Mouse (Mus musculus) MEL (cell line): ENCODE data around the gene Rab3a. TPM values are rescaled to one million over a fixed set of nuclear protein-coding genes. Genes with fewer than 3 reads are reported as not detected.

Source experiments
- DNase-seq: peaks from one replicate; pipeline ENCODE4 v3.0.0; 2011; ENCODE audit warnings: low read depth, low spot score
- H3K27ac ChIP-seq: 2 replicates; pipeline ENCODE4 v1.5.1; 2012; ENCODE audit warnings: low read depth, mild to moderate bottlenecking, control low read depth, low read length, moderate library complexity; ENCODE audit not compliant: control insufficient read depth
- H3K27me3 ChIP-seq, 2 experiments: fragments of 150-350 bp in 1 of 2; sonication (generic) in 1 of 2; 2 replicates each; pipeline ENCODE4 v1.6.1; 2012; ENCODE audit warnings: low read length in 2 of 2, mild to moderate bottlenecking in 2 of 2, improper control_type of control experiment in 1 of 2, moderate library complexity in 1 of 2; ENCODE audit not compliant: insufficient read depth in 2 of 2, control insufficient read depth in 1 of 2
- H3K36me3 ChIP-seq, 2 experiments: 2 replicates each; pipeline ENCODE4 v1.6.1; 2012 to 2014; ENCODE audit warnings: low read length in 2 of 2, improper control_type of control experiment in 1 of 2, inconsistent platforms in 1 of 2, mild to moderate bottlenecking in 1 of 2; ENCODE audit not compliant: insufficient read depth in 2 of 2, control insufficient read depth in 1 of 2
- H3K4me1 ChIP-seq, 2 experiments: fragments of 150-350 bp in 1 of 2; sonication (generic) in 1 of 2; 2 replicates each; pipeline ENCODE4 v1.6.1; 2012; ENCODE audit warnings: low read length in 2 of 2, improper control_type of control experiment in 1 of 2, mild to moderate bottlenecking in 1 of 2; ENCODE audit not compliant: insufficient read depth in 2 of 2, control insufficient read depth in 1 of 2
- H3K4me3 ChIP-seq, 2 experiments: fragments of 150-350 bp in 1 of 2; sonication (generic) in 1 of 2; 2 replicates each; pipeline ENCODE4 v1.5.1; 2012; ENCODE audit warnings: low read depth in 2 of 2, low read length in 2 of 2, mild to moderate bottlenecking in 2 of 2, moderate library complexity in 2 of 2, control low read depth in 1 of 2, improper control_type of control experiment in 1 of 2; ENCODE audit not compliant: control insufficient read depth in 1 of 2, insufficient read depth in 1 of 2
- H3K79me2 ChIP-seq: 2 replicates; pipeline ENCODE4 v1.6.1; 2012; ENCODE audit warnings: mild to moderate bottlenecking, low read length, moderate library complexity; ENCODE audit not compliant: control insufficient read depth, poor library complexity, insufficient read depth
- H3K9ac ChIP-seq: 2 replicates; pipeline ENCODE4 v1.6.1; 2012; ENCODE audit warnings: low read depth, mild to moderate bottlenecking, control low read depth, low read length, moderate library complexity; ENCODE audit not compliant: control insufficient read depth, poor library complexity, severe bottlenecking
- H3K9me3 ChIP-seq: fragments of 150-350 bp; sonication (generic); replicated peaks from 2 replicates; pipeline ENCODE4 v1.6.1; 2012; ENCODE audit warnings: mild to moderate bottlenecking, low read length, improper control_type of control experiment, moderate library complexity; ENCODE audit not compliant: insufficient read depth
- BHLHE40 ChIP-seq: IDR thresholded peaks from 2 replicates; pipeline ENCODE4 v1.6.1; 2012; ENCODE audit warnings: low read depth, mild to moderate bottlenecking, inconsistent platforms, low read length, improper control_type of control experiment, borderline replicate concordance
- CHD2 ChIP-seq: IDR thresholded peaks from 2 replicates; pipeline ENCODE4 v1.6.1; 2011; ENCODE audit warnings: low read length, improper control_type of control experiment
- E2F4 ChIP-seq: IDR thresholded peaks from 2 replicates; pipeline ENCODE4 v1.6.1; 2011; ENCODE audit warnings: low read depth, low read length, improper control_type of control experiment, borderline replicate concordance
- EP300 ChIP-seq, 2 experiments: IDR thresholded peaks; 2 replicates each; pipeline ENCODE4 v1.6.1; 2011; ENCODE audit warnings: improper control_type of control experiment in 2 of 2, low read length in 2 of 2, low read depth in 1 of 2, mild to moderate bottlenecking in 1 of 2
- ETS1 ChIP-seq: IDR thresholded peaks from 2 replicates; pipeline ENCODE4 v1.6.1; 2012; ENCODE audit warnings: low read depth, mild to moderate bottlenecking, inconsistent platforms, low read length, improper control_type of control experiment, moderate library complexity
- HCFC1 ChIP-seq: IDR thresholded peaks from 2 replicates; pipeline ENCODE4 v1.6.1; 2012; ENCODE audit warnings: low read depth, mild to moderate bottlenecking, inconsistent platforms, low read length, improper control_type of control experiment, moderate library complexity
- JUND ChIP-seq: IDR thresholded peaks from 2 replicates; pipeline ENCODE4 v1.6.1; 2011; ENCODE audit warnings: low read depth, mild to moderate bottlenecking, improper control_type of control experiment, low read length
- KAT2A ChIP-seq: conservative IDR thresholded peaks from 2 replicates; pipeline ENCODE4 v1.6.1; 2012; ENCODE audit warnings: low read depth, low read length, improper control_type of control experiment, inconsistent platforms
- MAX ChIP-seq: IDR thresholded peaks from 2 replicates; pipeline ENCODE4 v1.6.1; 2011; ENCODE audit warnings: low read length, improper control_type of control experiment
- MAZ ChIP-seq: IDR thresholded peaks from 2 replicates; pipeline ENCODE4 v1.6.1; 2012; ENCODE audit warnings: low read depth, mild to moderate bottlenecking, inconsistent platforms, low read length, improper control_type of control experiment
- MYB ChIP-seq: IDR thresholded peaks from 2 replicates; pipeline ENCODE4 v1.6.1; 2011; ENCODE audit warnings: mild to moderate bottlenecking, low read depth, low read length, improper control_type of control experiment
- MYC ChIP-seq: IDR thresholded peaks from 2 replicates; pipeline ENCODE4 v1.6.1; 2011; ENCODE audit warnings: low read depth, mild to moderate bottlenecking, low read length, improper control_type of control experiment, moderate library complexity
- NRF1 ChIP-seq: IDR thresholded peaks from 2 replicates; pipeline ENCODE4 v1.6.1; 2014; ENCODE audit warnings: low read depth, mild to moderate bottlenecking, inconsistent platforms, low read length, improper control_type of control experiment, moderate library complexity; ENCODE audit not compliant: poor library complexity, insufficient read depth, severe bottlenecking
- POLR2A ChIP-seq, 2 experiments: IDR thresholded peaks; 2 replicates each; pipeline ENCODE4 v1.6.1; 2011 to 2012; ENCODE audit warnings: low read length in 2 of 2, mild to moderate bottlenecking in 2 of 2, control low read depth in 1 of 2, improper control_type of control experiment in 1 of 2, low read depth in 1 of 2, moderate library complexity in 1 of 2; ENCODE audit not compliant: control insufficient read depth in 1 of 2, insufficient read depth in 1 of 2, poor library complexity in 1 of 2
- POLR2AphosphoS2 ChIP-seq: IDR thresholded peaks from 2 replicates; pipeline ENCODE4 v1.6.1; 2011; ENCODE audit warnings: low read length, improper control_type of control experiment
- RCOR1 ChIP-seq: IDR thresholded peaks from 2 replicates; pipeline ENCODE4 v1.6.1; 2012; ENCODE audit warnings: low read depth, mild to moderate bottlenecking, inconsistent platforms, low read length, improper control_type of control experiment
- SIN3A ChIP-seq: IDR thresholded peaks from 2 replicates; pipeline ENCODE4 v1.6.1; 2012; ENCODE audit warnings: low read length, improper control_type of control experiment, inconsistent platforms
- TAL1 ChIP-seq: IDR thresholded peaks from 2 replicates; pipeline ENCODE4 v1.6.1; 2012; ENCODE audit warnings: mild to moderate bottlenecking, inconsistent platforms, low read length, moderate library complexity, mixed read lengths
- TCF12 ChIP-seq: IDR thresholded peaks from 2 replicates; pipeline ENCODE4 v1.6.1; 2014; ENCODE audit warnings: low read depth, mild to moderate bottlenecking, inconsistent platforms, low read length, improper control_type of control experiment, moderate library complexity
- USF1 ChIP-seq: IDR thresholded peaks from 2 replicates; pipeline ENCODE4 v1.6.1; 2014; ENCODE audit warnings: low read depth, mild to moderate bottlenecking, inconsistent platforms, low read length, improper control_type of control experiment, moderate library complexity
- USF2 ChIP-seq, 2 experiments: IDR thresholded peaks; 2 replicates each; pipeline ENCODE4 v1.6.1; 2011 to 2012; ENCODE audit warnings: improper control_type of control experiment in 2 of 2, low read length in 2 of 2, borderline replicate concordance in 1 of 2, inconsistent platforms in 1 of 2, low read depth in 1 of 2, mild to moderate bottlenecking in 1 of 2; ENCODE audit not compliant: insufficient read depth in 1 of 2
- ZC3H11A ChIP-seq: IDR thresholded peaks from 2 replicates; pipeline ENCODE4 v1.6.1; 2012; ENCODE audit warnings: low read depth, mild to moderate bottlenecking, inconsistent platforms, low read length, improper control_type of control experiment
- ZKSCAN1 ChIP-seq: IDR thresholded peaks from 2 replicates; pipeline ENCODE4 v1.6.1; 2012; ENCODE audit warnings: low read depth, mild to moderate bottlenecking, inconsistent platforms, low read length, improper control_type of control experiment, moderate library complexity
- ZNF384 ChIP-seq: IDR thresholded peaks from 2 replicates; pipeline ENCODE4 v1.6.1; 2012; ENCODE audit warnings: low read depth, mild to moderate bottlenecking, inconsistent platforms, low read length, improper control_type of control experiment
- polyA plus RNA-seq, 2 experiments: library from polyadenylated mRNA; stranded (reverse) in 1 of 2; unstranded in 1 of 2; fragments of >175 nt in 1 of 2; fragments of >200 nt in 1 of 2; gene quantifications; 2 replicates each; pipeline versions ENCODE4 v1.2.1 to v1.2.4; 2012; ENCODE audit warnings: low replicate concordance in 2 of 2, low read depth in 1 of 2; ENCODE audit not compliant: insufficient read length in 2 of 2, insufficient read depth in 1 of 2, missing spikeins in 1 of 2
- total RNA-seq: library from RNA; depleted of rRNA; stranded (reverse); fragments of 300-350 nt; gene quantifications from 2 replicates; pipeline ENCODE4 v1.2.3, GENCODE M21; 2012

The Rab3a gene
- total and polyA plus RNA-seq, 3 experiments = 1.8 to 5.6 TPM; not detected in 1

DNA sequence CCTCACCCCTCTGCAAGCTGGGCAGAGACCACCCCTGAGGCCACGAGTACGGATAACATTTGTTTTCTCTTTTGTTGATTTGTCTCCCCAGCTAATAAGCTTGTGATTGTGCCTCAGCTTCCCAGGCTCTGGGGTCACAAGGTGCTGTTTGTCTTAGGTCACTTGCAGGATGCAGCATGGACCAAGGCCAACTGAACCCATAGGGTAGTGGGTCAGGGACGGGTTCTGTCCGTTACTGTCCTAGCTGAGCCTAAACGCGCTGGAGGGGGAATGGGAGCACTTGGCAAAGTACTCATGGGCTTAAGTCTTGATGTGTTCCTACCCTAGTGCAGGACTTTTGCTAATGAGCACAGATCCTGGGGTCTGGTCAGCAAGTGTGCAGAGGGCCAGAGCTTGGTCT is 13.0 kb downstream of the Rab3a start:
- no peak for DNase-seq
- peaks cover 0 to 13% of the 10 kb centered on the region in 2 experiments; a peak in 2 of 4 replicates for H3K36me3 ChIP-seq
- TF ChIP-seq MAZ (no peak), ZKSCAN1 (no peak), RCOR1 (no peak), BHLHE40 (no peak), ETS1 (no peak), NRF1 (no peak), CHD2 (no peak), MAX (no peak), TAL1 (no peak), SIN3A (no peak), USF2 (IDR thresholded peaks at IDR 0.05; ENCODE audit: borderline replicate concordance in 1 of 2, insufficient read depth in 1 of 2, low read depth in 1 of 2, low read length in 2 of 2) (no peak), POLR2AphosphoS2 (no peak), MYB (no peak), ZNF384 (no peak), KAT2A (no peak), EP300 (IDR thresholded peaks at IDR 0.05; ENCODE audit: low read depth in 1 of 2, low read length in 2 of 2) (no peak), E2F4 (no peak)

DNA sequence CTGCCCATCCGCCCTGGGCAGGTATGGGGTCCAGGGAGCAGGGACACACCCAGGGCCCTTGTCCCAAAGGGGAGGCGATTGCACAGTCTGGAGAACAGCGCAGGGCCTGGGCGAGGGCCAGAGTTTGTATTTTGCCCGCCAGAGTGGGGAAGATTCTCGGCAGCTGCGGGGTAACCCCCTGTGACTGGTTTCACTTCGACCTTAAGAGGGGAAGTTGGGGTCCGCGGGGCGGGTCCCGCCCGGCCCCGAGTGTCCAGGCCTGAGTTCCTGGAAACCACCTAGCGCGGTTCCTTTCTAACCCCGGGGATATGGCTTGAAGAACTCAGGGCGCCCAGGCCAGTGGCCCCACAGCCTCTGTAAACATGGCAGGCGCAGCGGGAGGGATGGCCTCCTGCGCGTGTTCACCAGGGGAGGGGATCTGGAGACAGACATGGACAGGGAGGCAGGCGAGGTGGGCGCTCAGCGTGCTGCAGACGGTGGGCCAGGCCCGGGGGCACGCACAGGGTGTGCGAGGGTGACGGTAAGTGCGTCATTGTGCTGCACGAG is 13.8 kb downstream of the Rab3a start:
- H3K4me1 ChIP-seq = peaks cover 4 to 16% of the 10 kb centered on the region in 2 experiments; a peak in 3 of 4 replicates
- no peak for DNase-seq
- H3K79me2 ChIP-seq = no peaks in the 10 kb centered on the region
- H3K4me3 ChIP-seq = no peak overlapping the region
- no peak overlapping the region for H3K9ac ChIP-seq
- peaks cover 0 to 11% of the 10 kb centered on the region in 2 experiments; a peak in 3 of 4 replicates for H3K36me3 ChIP-seq
- H3K9me3 ChIP-seq = no peaks in the 10 kb centered on the region
- H3K27me3 ChIP-seq = no peaks in the 10 kb centered on the region
- H3K27ac ChIP-seq = no peak overlapping the region
- TF ChIP-seq HCFC1 = no peak
- no peak for TF ChIP-seq ZKSCAN1
- TF ChIP-seq MYC = no peak
- no peak for TF ChIP-seq ZC3H11A
- TF ChIP-seq ZNF384 = no peak
- no peak for TF ChIP-seq MAX
- TF ChIP-seq TCF12 = no peak
- no peak for TF ChIP-seq USF1
- no peak for TF ChIP-seq POLR2A (IDR thresholded peaks at IDR 0.05; ENCODE audit: control insufficient read depth in 1 of 2, insufficient read depth in 1 of 2, low read depth in 1 of 2, low read length in 2 of 2, poor library complexity in 1 of 2)
- no peak for TF ChIP-seq JUND
- no peak for TF ChIP-seq EP300 (IDR thresholded peaks at IDR 0.05; ENCODE audit: low read depth in 1 of 2, low read length in 2 of 2)

More for the DNA sequence above, 13.0 kb downstream of the Rab3a start:
- no peak overlapping the region for H3K27ac ChIP-seq
- H3K4me3 ChIP-seq = no peak overlapping the region
- no peaks in the 10 kb centered on the region for H3K79me2 ChIP-seq
- no peak overlapping the region for H3K9ac ChIP-seq
- no peaks in the 10 kb centered on the region for H3K9me3 ChIP-seq
- peaks cover 4 to 16% of the 10 kb centered on the region in 2 experiments; a peak in 3 of 4 replicates for H3K4me1 ChIP-seq
- H3K27me3 ChIP-seq = no peaks in the 10 kb centered on the region
